ENCODE assay signal across 38 mouse cellular contexts in genomic region chr7:97877846-97878538, GRCm38 (mm10). TPM values are rescaled to one million over a fixed set of nuclear protein-coding genes. Genes with fewer than 3 reads are reported as not detected.
DNase-seq lines count a peak whose midpoint lies in the region; ATAC-seq lines count a peak whose summit lies in the region.
"Had no signal": no experiment of that assay in that cellular context is flagged by ENCODE, and none has a peak within 500 bp of the region (broad histone marks: within the 10 kb centered on the region; RNA-seq: fewer than 3 reads in every experiment).

No protein-coding gene starts in this region.

- H3K27me3 ChIP-seq in midbrain, embryonic 16.5 days (ENCODE audit: control insufficient read depth, insufficient read depth, low read depth, low read length) = no peaks in the 10 kb centered on the region
- H3K27me3 ChIP-seq: forebrain, embryonic 13.5 days; heart, embryonic 12.5 days; hindbrain, embryonic 13.5 days; kidney, embryonic 15.5 days; limb, embryonic 13.5 days; lung, embryonic 15.5 days had no signal

- no peak overlapping the region for H3K9ac ChIP-seq in midbrain, embryonic 16.5 days (ENCODE audit: low read depth, low read length)
- H3K9ac ChIP-seq: forebrain, embryonic 13.5 days; heart, embryonic 12.5 days; hindbrain, embryonic 13.5 days; kidney, embryonic 15.5 days; limb, embryonic 13.5 days; lung, embryonic 15.5 days had no signal

- H3K27ac ChIP-seq in midbrain, embryonic 16.5 days (ENCODE audit: low read length) = no peak overlapping the region
- H3K27ac ChIP-seq: forebrain, embryonic 13.5 days; hindbrain, embryonic 13.5 days; kidney, embryonic 15.5 days; limb, embryonic 13.5 days; lung, embryonic 15.5 days; midbrain, embryonic 10.5 days; stomach, postnatal 0 days had no signal

- H3K9me3 ChIP-seq in midbrain, embryonic 16.5 days (replicated peaks; ENCODE audit: control insufficient read depth, low read length, poor library complexity, severe bottlenecking) = no peaks in the 10 kb centered on the region
- H3K9me3 ChIP-seq: forebrain, embryonic 13.5 days; heart, embryonic 12.5 days; hindbrain, embryonic 13.5 days; kidney, embryonic 15.5 days; limb, embryonic 13.5 days; lung, embryonic 15.5 days; midbrain, embryonic 10.5 days had no signal

- intact Hi-C loops in gastrocnemius, postnatal 14 days (cut with DNase I; ENCODE audit: low total_unique reads) = no loop called here

- no peaks in the 10 kb centered on the region for H3K4me1 ChIP-seq in midbrain, embryonic 16.5 days (ENCODE audit: control insufficient read depth, insufficient read depth, low read length)
- H3K4me1 ChIP-seq: forebrain, embryonic 13.5 days; heart, embryonic 12.5 days; hindbrain, embryonic 13.5 days; kidney, embryonic 15.5 days; limb, embryonic 13.5 days; lung, embryonic 15.5 days; midbrain, embryonic 10.5 days had no signal

- no peak overlapping the region for H3K4me3 ChIP-seq in midbrain, embryonic 16.5 days (ENCODE audit: low read depth, low read length)
- H3K4me3 ChIP-seq: forebrain, embryonic 13.5 days; heart, embryonic 12.5 days; hindbrain, embryonic 13.5 days; kidney, embryonic 15.5 days; limb, embryonic 13.5 days; lung, embryonic 15.5 days; midbrain, embryonic 10.5 days; myocyte had no signal

- H3K4me2 ChIP-seq in midbrain, embryonic 16.5 days (ENCODE audit: low read length) = no peak overlapping the region
- H3K4me2 ChIP-seq: forebrain, embryonic 13.5 days; heart, embryonic 12.5 days; hindbrain, embryonic 13.5 days; kidney, embryonic 15.5 days; limb, embryonic 13.5 days; liver, embryonic 11.5 days; lung, embryonic 15.5 days had no signal

- WGBS in midbrain, embryonic 16.5 days = 87% methylated on average over 7 of the region's 7 CpGs

- peak; percentile 14 to 47 for DNase-seq in CD8-positive naive resting alpha-beta T cell, adult 2 months (ENCODE audit: low read depth in 2 of 2, low spot score in 2 of 2)
- peak; percentile 51 to 53 for DNase-seq in thymus, postnatal 10 days (ENCODE audit: low spot score in 2 of 2)
- no peak for DNase-seq in spleen, adult 12 weeks (ENCODE audit: low spot score)
- no peak for DNase-seq in Muller cell, postnatal 12 days (ENCODE audit: inconsistent ontology term)
- no peak for DNase-seq in gastrocnemius, postnatal 14 days
- DNase-seq: adrenal gland, adult 8-10 months; B cell, adult 2 months; cerebellum, adult 2 months; cerebellum, postnatal 14 days; gastrocnemius, postnatal 36 days; heart, adult 18-20 months; heart, postnatal 4 days; kidney, adult 11 months; kidney, postnatal 36 days had no signal

- H3K36me3 ChIP-seq in midbrain, embryonic 16.5 days (ENCODE audit: control insufficient read depth, insufficient read depth, low read length) = peaks cover 4% of the 10 kb centered on the region; the same call in 1 of the 2 replicates
- H3K36me3 ChIP-seq: heart, embryonic 12.5 days; kidney, embryonic 15.5 days; limb, embryonic 13.5 days; lung, embryonic 15.5 days had no signal

- peak; percentile 93 for ATAC-seq in inflammation-experienced regulatory T-cells, adult 6 months
- no peak for ATAC-seq in midbrain, embryonic 16.5 days
- ATAC-seq: forebrain, embryonic 13.5 days had no signal

RNA-seq across cellular contexts. Expression of gene Gdpd4, which starts 41.8 kb away (rescaled TPM):
- not detected for polyA plus RNA-seq in inflammation-experienced regulatory T-cells, adult 6 months (2017; shearing (Covaris generic))
- 0.09 TPM in 1 of 2 replicates, not detected in the other for polyA plus RNA-seq in midbrain, embryonic 16.5 days (2015; fragmentation: Nextera tagmentation; extraction: Ambion mirVana)
- under 1 TPM; 0.07 to 0.08 TPM for total RNA-seq in gastrocnemius, postnatal 14 days (2021)
- total RNA-seq: adrenal gland, adult 8-10 months; adrenal gland, postnatal 4 days; gastrocnemius, adult 18-20 months; heart, adult 18-20 months; heart, postnatal 4 days; layer of hippocampus, adult 8-10 months; layer of hippocampus, postnatal 25 days; left cerebral cortex, postnatal 36 days; megakaryocyte progenitor cell, adult 5-6 weeks; midbrain, postnatal 0 days had no signal
- polyA plus RNA-seq: forebrain, embryonic 13.5 days; heart, embryonic 12.5 days; heart, postnatal 0 days; kidney, embryonic 15.5 days; limb, embryonic 13.5 days; liver, embryonic 11.5 days; liver, embryonic 16.5 days; lung, embryonic 15.5 days; midbrain, embryonic 10.5 days; midbrain, postnatal 0 days; myocyte; neural tube, embryonic 14.5 days; spleen, adult 2 months; stomach, postnatal 0 days; urinary bladder, adult 2 months had no signal

Comparison
In these comparisons a context has a peak if more than half of its experiments do, and no peak if none do; other contexts are left out.
1. DNase-seq: peak in CD8-positive naive resting alpha-beta T cell, adult 2 months (2 of 2) and thymus, postnatal 10 days (2 of 2); none in spleen, adult 12 weeks (single experiment), Muller cell, postnatal 12 days (single experiment) and gastrocnemius, postnatal 14 days (single experiment).